Mouse (Mus musculus) retina, postnatal 1 day (tissue): Measurements from ENCODE around the gene Hsdl1.

Experiments
- DNase-seq: peaks from one replicate; pipeline ENCODE4 v3.0.0-alpha.2; 2012

Gene Hsdl1

DNA sequence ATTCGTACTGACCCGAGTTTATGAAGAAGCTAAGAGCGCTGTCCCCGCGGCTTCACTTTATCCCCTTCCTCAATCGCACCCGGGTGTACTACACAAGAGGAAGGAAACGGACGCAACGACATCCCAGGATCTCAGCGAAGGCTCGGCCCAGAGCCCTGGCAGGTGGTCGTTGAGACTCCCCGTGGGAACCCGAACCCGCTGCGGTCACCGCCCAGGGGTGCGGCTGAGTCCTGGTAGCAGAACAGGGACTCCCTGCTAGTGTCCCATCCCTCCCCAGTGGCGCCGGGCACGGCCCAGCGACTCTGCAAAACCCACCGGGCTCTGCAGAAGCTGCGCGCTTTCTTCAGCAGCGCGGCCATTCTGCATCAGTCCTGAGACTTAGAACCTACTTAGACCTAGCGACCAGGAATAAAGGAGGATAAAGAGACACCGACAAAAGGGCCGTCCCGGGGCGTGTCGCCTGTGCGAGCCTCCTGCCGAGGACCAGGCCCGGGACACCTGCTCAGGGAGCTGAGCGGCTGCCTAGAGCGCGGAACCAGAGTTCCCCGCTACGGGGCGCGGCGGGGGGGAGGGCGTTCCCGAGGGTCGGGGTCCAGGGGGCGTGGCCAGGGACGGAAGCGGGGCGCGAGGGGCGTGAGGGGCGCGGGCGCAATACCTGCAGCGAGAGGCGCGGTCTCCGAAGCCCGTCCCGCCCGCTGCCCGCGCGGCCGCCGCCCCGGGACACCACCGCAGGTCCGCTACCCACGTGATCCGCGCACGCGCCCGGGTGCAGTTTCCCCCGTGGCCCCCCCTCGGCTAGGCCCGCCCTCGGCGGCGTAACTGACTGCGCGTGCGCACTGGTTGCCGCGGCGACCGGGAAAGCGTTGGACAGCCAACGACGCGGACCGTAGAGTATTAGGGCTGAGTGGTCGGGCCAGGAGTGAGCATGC, at the start of gene Hsdl1, which contains the start of gene Dnaaf1:
Gene Hsdl1, minus strand, starts transcription at position 747 of the 929 bp plus-strand sequence.
Gene Dnaaf1, plus strand, starts transcription at position 799 of the 929 bp plus-strand sequence.
- peak; percentile 95 for DNase-seq

DNA sequence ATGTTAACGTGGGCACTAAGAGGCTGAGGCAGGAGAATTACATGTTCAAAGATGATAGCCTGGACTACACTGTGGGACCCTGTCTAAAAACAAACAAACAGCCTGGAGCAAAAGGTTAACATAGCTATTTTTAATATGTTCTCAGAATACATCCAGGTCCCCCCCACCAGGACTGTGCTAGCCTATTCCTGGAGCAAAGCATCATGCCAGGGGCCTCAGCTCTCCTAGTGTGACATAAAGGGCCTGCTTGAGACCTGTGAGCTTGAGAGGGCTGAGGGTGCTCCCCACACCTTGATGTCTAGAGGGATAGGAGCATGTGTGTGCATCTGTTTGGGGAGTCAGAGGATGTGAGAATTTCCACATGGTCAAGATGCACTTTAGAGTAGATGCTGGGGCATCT, 48.8 kb upstream of the Hsdl1 start:
- DNase-seq, result no peak

DNA sequence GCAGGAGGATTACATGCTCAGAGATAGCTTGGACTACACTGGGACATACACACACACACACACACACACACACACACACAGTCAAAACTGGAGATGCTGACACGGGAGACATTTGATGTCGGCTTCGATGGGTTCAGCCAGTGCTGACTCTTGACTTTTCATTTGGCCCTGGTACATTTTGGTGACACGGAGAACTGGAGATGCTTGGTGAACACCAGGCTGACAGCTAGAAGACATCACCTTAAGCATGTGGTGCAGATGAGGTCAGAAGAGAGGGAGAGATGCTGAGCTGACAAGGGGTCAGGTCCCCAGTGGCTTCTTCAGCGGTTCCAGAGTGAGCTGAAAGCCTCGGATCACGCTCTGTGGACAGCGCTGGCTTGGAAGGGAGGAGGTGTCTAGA, 48.1 kb upstream of the Hsdl1 start:
- DNase-seq, result no peak

- no peak for DNase-seq
These were observed 47.6 kb upstream of the Hsdl1 start for GRCm38 (mm10) chr8:119622555-119622954.

DNA sequence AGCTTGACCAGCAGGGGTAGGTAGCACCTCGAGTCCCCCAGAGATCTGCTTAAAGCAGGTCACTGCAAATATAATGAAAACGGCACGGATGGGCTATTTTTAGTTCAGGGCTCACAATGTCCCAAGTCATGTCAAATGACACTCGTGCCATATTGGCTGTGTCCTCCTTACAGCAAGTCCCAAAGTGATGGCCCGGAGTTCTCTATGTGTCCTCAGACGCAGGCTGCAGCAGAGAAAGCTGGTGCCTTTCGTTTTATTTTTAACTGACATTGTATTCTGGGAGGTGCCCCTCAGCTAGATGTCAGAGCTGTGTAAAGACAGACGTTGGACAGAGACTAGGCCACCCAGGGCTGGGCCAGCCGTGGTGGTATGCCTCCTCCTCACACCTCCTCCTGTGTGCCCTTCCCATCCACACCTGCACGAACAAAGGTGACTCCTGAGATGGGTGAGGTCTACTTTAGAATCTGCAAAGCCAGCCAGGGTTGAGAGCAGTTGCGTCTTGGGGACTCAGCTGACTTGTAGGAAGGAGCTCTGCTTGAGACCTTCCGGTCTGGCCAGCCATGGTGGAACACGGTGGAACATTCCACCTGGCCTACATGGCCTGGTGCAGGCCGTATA, 46.0 kb upstream of the Hsdl1 start:
- DNase-seq, result no peak

DNA sequence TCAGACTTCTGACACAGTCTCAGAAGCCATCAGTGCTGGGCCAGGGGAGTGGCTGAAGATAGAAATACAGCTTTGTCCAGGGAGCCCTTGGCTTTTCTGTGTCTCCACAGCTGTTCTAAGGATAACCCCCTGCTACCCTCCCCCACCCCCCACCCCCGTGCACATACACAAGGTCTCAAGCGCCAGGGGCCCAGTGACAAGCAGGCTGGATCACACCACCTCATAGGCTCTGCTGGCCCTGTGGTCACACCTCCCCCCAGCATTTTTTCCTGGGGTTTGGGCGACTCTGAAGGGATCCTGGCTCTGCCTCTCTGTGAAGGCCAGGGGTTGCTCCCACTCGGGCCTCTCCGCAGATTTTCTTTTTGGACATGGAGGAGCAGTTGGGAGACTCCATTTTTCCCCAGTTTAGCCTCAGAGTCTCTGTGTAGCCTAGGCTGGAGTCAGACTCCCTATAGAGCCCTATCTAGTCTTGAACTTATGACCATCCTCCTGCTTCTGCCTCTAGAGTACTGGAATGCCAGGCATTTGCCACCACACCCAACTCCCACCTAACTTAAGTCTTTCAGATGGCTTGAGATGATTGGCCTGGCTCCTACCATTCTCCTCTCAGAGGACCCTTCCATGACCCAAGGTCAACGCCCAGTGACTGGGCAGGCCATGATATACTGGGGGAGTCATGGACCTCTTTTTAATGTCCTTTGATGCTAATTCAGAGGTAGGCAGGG, 45.3 kb upstream of the Hsdl1 start:
- no peak for DNase-seq

DNA sequence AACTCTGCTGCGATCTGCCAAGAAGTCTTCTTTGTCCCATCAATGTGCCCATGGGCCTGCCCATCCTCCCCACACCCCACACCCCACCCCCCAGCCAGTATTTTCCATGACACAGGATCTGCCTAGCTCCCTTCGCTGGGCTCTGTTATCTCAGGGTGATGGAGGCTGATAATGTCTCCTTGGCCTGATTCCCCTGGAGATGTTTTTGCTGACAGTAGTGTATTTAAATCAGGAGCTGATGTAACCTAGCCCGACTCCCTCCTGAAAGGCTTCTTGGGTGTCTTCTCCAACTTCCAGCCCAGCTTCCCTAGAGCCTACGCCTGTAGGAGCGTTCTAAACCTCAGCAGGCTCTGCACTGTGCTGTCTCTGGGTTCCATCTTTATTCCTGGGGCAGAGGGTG, 43.9 kb upstream of the Hsdl1 start:
- no peak for DNase-seq

GRCm38 (mm10) chr8:119617586-119617985, 42.6 kb upstream of the Hsdl1 start:
- no peak for DNase-seq

DNA sequence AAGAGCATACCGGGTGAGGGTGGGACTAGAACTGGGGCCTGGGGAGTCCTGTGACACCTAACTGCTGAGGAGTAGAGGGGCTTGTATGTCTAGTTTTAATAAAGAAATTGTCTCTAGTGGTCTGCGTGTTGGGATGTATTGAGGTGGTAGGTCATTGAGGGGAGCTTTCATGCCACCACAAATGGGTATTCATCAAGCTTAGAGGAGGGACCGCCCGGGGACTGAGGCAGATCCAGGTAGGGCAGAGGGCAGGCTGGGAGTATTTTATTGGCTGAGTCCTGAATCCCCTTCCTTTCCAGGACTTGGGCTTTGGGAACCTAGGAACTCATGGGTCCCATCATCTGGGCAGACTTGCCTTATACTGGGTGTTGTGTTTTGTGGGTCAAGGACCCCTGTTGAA, 41.8 kb upstream of the Hsdl1 start:
- no peak for DNase-seq

DNA sequence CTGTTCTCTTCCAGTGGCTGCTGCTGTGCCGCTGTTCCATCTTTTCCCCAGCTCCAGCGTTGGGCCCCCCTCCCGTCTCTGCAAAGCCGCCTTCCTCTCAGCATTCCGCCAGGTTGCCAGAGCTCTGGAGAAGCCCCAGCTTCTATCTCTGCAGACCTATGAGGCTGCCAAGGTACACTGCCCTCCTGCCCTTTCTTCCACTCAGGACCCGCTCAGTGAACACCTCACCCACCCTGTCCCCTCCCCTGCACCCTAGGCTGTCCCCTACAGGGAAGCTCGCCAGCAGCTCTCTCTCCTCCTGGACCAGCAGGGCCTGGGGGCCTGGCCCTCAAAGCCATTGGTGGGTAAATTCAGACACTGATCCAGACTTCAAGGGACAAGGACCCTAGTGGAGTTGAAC, 41.4 kb upstream of the Hsdl1 start:
- DNase-seq, result no peak

GRCm38 (mm10) chr8:119615096-119615495, 40.1 kb upstream of the Hsdl1 start:
- DNase-seq, result no peak

- DNase-seq, result no peak
These were observed 37.5 kb upstream of the Hsdl1 start, which contains the start of gene Adad2 for GRCm38 (mm10) chr8:119612471-119612870. Gene Adad2 (plus strand): TSS chr8:119612747.

DNA sequence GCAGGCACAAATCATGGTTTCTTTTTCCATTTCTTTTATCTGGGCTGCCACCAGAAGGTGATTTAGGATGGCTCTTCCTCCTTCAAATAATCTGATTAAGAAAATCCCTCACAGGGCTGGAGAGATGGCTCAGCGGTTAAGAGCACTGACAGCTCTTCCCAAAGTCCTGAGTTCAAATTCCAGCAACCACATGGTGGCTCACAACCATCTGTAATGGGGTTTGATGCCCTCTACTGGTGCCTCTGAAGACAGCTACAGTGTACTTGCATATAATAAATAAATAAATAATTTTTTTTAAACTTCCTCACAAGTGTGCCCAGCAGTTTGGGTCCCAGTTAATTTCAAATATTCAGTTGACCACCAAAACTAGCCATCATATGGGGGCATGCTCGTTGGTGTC, 31.2 kb upstream of the Hsdl1 start:
- peak; percentile 36 for DNase-seq

GRCm38 (mm10) chr8:119604996-119605395, 30.0 kb upstream of the Hsdl1 start, which contains the start of gene Taf1c:
Gene Taf1c (minus strand): TSS chr8:119605222.
- DNase-seq, result peak; percentile 95

- no peak for DNase-seq
These were observed 29.4 kb upstream of the Hsdl1 start for GRCm38 (mm10) chr8:119604398-119604803.

- DNase-seq, result no peak
These were observed 28.8 kb upstream of the Hsdl1 start for GRCm38 (mm10) chr8:119603771-119604170.

GRCm38 (mm10) chr8:119591456-119591855, 16.5 kb upstream of the Hsdl1 start:
- DNase-seq, result no peak

DNA sequence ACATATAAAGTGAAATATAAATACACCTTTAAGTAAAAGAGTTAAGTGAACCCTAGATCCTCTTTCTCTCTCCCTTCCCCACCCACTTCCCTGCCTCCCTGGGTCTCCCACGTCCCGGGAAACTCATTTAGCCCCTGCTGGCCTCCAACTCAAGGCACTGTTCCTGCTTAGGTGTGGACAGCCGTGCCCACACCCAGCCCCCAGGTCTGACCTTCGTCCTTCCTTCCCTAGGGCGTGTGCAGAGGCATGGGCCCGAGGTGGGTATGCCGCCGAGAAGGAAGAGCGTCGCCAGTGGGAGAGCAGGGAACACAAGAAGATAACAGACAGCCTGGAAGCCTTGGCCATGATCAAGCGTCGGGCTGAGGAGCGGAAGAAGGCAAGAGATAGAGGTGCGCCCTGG, 15.4 kb upstream of the Hsdl1 start:
- DNase-seq, result no peak

GRCm38 (mm10) chr8:119588844-119589243, 13.9 kb upstream of the Hsdl1 start:
- DNase-seq, result peak; percentile 45

DNA sequence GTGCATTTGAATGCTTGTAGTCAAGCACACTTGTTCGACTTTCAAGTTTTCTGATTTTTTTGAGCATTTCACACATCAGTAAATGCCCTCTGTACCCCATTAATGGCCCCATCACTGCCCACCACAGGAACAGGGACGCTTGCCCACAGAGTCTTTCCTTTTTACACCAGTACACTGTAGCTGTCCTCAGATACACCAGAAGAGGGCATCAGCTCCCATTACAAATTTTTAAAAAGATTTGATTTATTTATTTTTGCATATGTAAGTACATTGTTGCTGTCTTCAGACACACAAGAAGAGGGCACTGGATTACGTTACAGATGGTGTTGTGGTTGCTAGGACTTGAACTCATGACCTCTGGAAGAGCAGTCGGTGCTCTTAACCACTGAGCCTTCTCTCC, 13.3 kb upstream of the Hsdl1 start:
- DNase-seq, result no peak

DNA sequence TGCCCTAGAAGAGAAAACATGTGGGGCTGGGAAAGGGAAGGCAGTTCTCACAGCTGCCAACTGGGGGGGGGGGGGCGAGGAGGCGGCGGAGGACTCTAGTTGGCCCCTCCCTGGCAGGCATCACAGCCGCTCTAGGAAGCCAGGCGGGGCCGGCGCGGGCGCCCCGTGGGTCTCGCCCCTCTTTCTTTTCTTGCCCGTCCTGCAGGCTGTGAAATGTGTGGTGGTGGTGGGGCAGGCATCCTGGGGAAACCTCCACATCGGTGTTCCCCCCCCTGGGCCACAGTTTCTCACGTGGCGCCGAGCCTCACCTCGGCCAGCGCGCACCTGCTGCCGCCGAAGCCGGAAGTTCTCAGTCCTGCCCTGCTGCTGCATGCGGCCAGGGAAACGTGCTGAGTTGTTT, 10.9 kb upstream of the Hsdl1 start:
- peak; percentile 32 for DNase-seq

DNA sequence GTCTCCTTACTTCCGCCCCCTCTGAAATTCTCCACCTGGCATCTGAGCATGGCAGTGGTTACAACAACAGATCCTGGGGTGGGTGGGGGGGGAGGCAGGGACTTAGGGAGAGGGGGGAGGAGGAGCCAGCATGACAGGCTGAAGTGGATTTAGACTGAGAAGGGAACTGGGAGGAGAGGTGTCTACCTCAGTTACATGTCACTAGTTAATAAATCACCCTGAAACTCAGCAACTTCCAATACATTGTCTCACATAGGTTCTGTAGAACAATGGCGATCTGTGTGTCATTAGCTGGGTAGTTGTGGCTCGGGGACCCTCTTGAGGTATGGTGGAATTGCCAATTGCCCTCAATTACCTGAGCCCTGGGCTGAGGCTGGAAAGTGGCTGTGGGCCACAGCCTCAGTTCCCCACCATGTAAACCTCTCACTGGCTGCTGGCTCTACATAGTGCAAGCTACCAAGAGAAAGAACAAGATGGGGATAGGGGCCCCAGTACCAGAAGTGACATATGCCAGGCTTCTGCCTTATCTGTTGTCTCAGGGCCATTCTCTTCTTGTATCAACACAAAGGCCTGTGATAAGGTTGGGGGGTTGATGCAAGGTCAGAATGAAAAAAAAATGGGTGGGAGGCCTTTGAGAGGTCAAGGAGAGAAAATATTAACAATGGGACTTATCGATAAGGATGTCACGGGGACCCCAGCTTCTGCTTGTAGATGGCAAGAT, 5.6 kb upstream of the Hsdl1 start:
- no peak for DNase-seq

- no peak for DNase-seq
These were observed 4.1 kb upstream of the Hsdl1 start for GRCm38 (mm10) chr8:119579096-119579495.
